Mouse (Mus musculus): ENCODE data around the gene Naa25.

- no peak for TF ChIP-seq CTCF (conservative IDR thresholded peaks at IDR 0.05; ENCODE audit: insufficient read depth, insufficient read length, low read depth, low read length)
- TF ChIP-seq POLR2A (IDR thresholded peaks at IDR 0.05; ENCODE audit: low read depth, low read length) = no peak
These were observed 34.3 kb upstream of the Naa25 start for GRCm38 (mm10) chr5:121363441-121363840.

Measured in kidney, adult 2 months (tissue).